Mouse (Mus musculus) intestine, embryonic 14.5 days (tissue): ENCODE measurements around the gene Ssr2. TPM values are rescaled to one million over a fixed set of nuclear protein-coding genes. Genes with fewer than 3 reads are reported as not detected.

ENCODE experiments used
- ATAC-seq: fragments of 200-750 bp; cut with Nextera tagmentation; replicated peaks from 2 replicates; pipeline ENCODE4 v1.8.0; 2017; ENCODE audit warnings: low read depth, moderate number of reproducible peaks, moderate TSS enrichment, moderate library complexity; ENCODE audit not compliant: low FRiP score, low TSS enrichment
- DNase-seq: peaks from one replicate; pipeline ENCODE4 v3.0.0-alpha.2; 2018; ENCODE audit warnings: low spot score
- H3K27ac ChIP-seq: fragments of 300-500 bp; sonication (generic); 2 replicates; pipeline ENCODE4 v1.5.1; 2014; ENCODE audit warnings: low read depth, mild to moderate bottlenecking, control low read depth
- H3K27me3 ChIP-seq: fragments of 300-500 bp; sonication (generic); replicated peaks from 2 replicates; pipeline ENCODE4 v1.6.1; 2014; ENCODE audit warnings: low read length, control low read depth; ENCODE audit not compliant: control insufficient read depth, insufficient read depth
- H3K36me3 ChIP-seq: fragments of 300-500 bp; sonication (generic); 2 replicates; pipeline ENCODE4 v1.6.1; 2014; ENCODE audit warnings: low read length, control low read depth; ENCODE audit not compliant: control insufficient read depth, insufficient read depth
- H3K4me1 ChIP-seq: fragments of 300-500 bp; sonication (generic); replicated peaks from 2 replicates; pipeline ENCODE4 v1.6.1; 2014; ENCODE audit warnings: low read length, control low read depth, mixed read lengths; ENCODE audit not compliant: control insufficient read depth, insufficient read depth
- H3K4me2 ChIP-seq: fragments of 300-500 bp; sonication (generic); 2 replicates; pipeline ENCODE4 v1.6.1; 2014; ENCODE audit warnings: low read length
- H3K4me3 ChIP-seq: fragments of 300-500 bp; sonication (generic); 2 replicates; pipeline ENCODE4 v1.5.1; 2014; ENCODE audit warnings: low read depth, low read length, control low read depth, mixed read lengths
- H3K9ac ChIP-seq: fragments of 300-500 bp; sonication (generic); 2 replicates; pipeline ENCODE4 v1.6.1; 2014; ENCODE audit warnings: mild to moderate bottlenecking, low read length
- H3K9me3 ChIP-seq: fragments of 300-500 bp; sonication (generic); 2 replicates; pipeline ENCODE4 v1.6.1; 2016; ENCODE audit warnings: low read length, control low read depth; ENCODE audit not compliant: control insufficient read depth
- WGBS: fragments of 180-500 bp; shearing (Covaris S2); extraction: QIAGEN DNeasy Blood & Tissue Kit; methylation state at CpG from one replicate; pipeline ENCODE4 v1.1.7; 2014; 5-methylcytosine and 5-hydroxymethylcytosine counted together
- polyA plus RNA-seq: library from polyadenylated mRNA; unstranded; fragments of >200 nt; fragmentation: Nextera tagmentation; extraction: Ambion mirVana; gene quantifications from 2 replicates; pipeline ENCODE4 v1.2.1, GENCODE M21; 2014

The Ssr2 gene
- polyA plus RNA-seq, 1 experiment from 2014 or later = 290 TPM

GRCm38 (mm10) chr3:88609066-88609465 lies 33.4 kb downstream of the Ssr2 start:
- Histone ChIP-seq H3K4me3 (no peak overlapping the region), H3K9ac (no peak overlapping the region), H3K36me3 (no peaks in the 10 kb centered on the region), H3K4me2 (no peak overlapping the region), H3K4me1 (peaks cover 5% of the 10 kb centered on the region; the same call in 1 of the 2 replicates), H3K27ac (no peak overlapping the region), H3K27me3 (no peaks in the 10 kb centered on the region), H3K9me3 (no peaks in the 10 kb centered on the region)
- WGBS = 53% methylated on average over 4 of the region's 4 CpGs
- DNase-seq (no peak), ATAC-seq (no peak)

- Histone ChIP-seq H3K27me3 (no peaks in the 10 kb centered on the region), H3K36me3 (no peaks in the 10 kb centered on the region), H3K9ac (no peak overlapping the region), H3K4me2 (no peak overlapping the region), H3K4me1 (0 out of 2 replicates have a peak, but pooled peaks cover 4% of the 10 kb centered on the region), H3K4me3 (no peak overlapping the region), H3K9me3 (no peaks in the 10 kb centered on the region), H3K27ac (no peak overlapping the region)
- DNase-seq = no peak
- no peak for ATAC-seq
- WGBS = 70% methylated on average over 8 of the region's 8 CpGs
These were observed 38.7 kb downstream of the Ssr2 start for GRCm38 (mm10) chr3:88614418-88614817.

DNA sequence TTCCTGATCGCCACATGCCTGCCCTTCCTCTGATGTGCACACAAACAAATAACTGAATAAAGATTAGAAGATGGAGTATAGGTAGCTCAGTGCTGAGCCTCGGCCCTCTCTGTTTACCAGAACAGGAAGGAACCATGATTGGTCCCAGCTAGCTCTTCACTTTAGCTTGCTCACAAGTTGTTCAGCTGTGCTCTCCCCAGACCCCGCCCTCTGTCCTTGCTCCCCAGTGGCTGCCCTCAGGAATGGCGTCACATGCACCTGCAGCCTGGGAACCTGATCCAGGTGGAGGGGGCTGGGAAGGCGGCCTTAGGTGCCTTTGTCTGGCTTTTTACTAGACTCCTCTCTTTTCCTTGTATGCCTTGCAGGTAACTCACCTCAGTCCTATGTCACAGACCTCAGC lies 39.4 kb downstream of the Ssr2 start:
- no peak overlapping the region for H3K27ac ChIP-seq
- H3K27me3 ChIP-seq = no peaks in the 10 kb centered on the region
- H3K36me3 ChIP-seq = no peaks in the 10 kb centered on the region
- 0 out of 2 replicates have a peak, but pooled peaks cover 4% of the 10 kb centered on the region for H3K4me1 ChIP-seq
- no peak overlapping the region for H3K4me3 ChIP-seq
- no peak overlapping the region for H3K9ac ChIP-seq
- 64% methylated on average over 5 of the region's 5 CpGs for WGBS
- ATAC-seq (peak; percentile 54), DNase-seq (peak; percentile 53)
- no peak overlapping the region for H3K4me2 ChIP-seq
- H3K9me3 ChIP-seq = no peaks in the 10 kb centered on the region

- DNase-seq (peak; percentile 54), ATAC-seq (no peak)
- Histone ChIP-seq H3K4me2 (0 out of 2 replicates have a peak overlapping the region, but pooled peaks have one; percentile 2), H3K9ac (no peak overlapping the region), H3K4me3 (no peak overlapping the region), H3K27me3 (no peaks in the 10 kb centered on the region), H3K36me3 (no peaks in the 10 kb centered on the region), H3K27ac (no peak overlapping the region), H3K4me1 (peaks cover 9% of the 10 kb centered on the region), H3K9me3 (no peaks in the 10 kb centered on the region)
- 49% methylated on average over 9 of the region's 9 CpGs for WGBS
These were observed 40.3 kb downstream of the Ssr2 start for GRCm38 (mm10) chr3:88615902-88616391.

- H3K36me3 ChIP-seq = no peaks in the 10 kb centered on the region
- H3K4me3 ChIP-seq = no peak overlapping the region
- 70% methylated on average over 3 of the region's 3 CpGs for WGBS
- DNase-seq = no peak
- no peak for ATAC-seq
- H3K4me2 ChIP-seq = no peak overlapping the region
- H3K27me3 ChIP-seq = no peaks in the 10 kb centered on the region
- H3K4me1 ChIP-seq = peaks cover 9% of the 10 kb centered on the region
- H3K27ac ChIP-seq = no peak overlapping the region
- no peaks in the 10 kb centered on the region for H3K9me3 ChIP-seq
- H3K9ac ChIP-seq = no peak overlapping the region
These were observed 41.4 kb downstream of the Ssr2 start for GRCm38 (mm10) chr3:88616951-88617500.

- Histone ChIP-seq H3K4me3 (no peak overlapping the region), H3K27me3 (no peaks in the 10 kb centered on the region), H3K4me1 (peaks cover 9% of the 10 kb centered on the region), H3K9ac (no peak overlapping the region), H3K36me3 (no peaks in the 10 kb centered on the region), H3K27ac (no peak overlapping the region), H3K9me3 (no peaks in the 10 kb centered on the region), H3K4me2 (no peak overlapping the region)
- 71% methylated on average over 8 of the region's 8 CpGs for WGBS
- DNase-seq (no peak), ATAC-seq (no peak)
These were observed 42.6 kb downstream of the Ssr2 start for GRCm38 (mm10) chr3:88618074-88618871.

DNA sequence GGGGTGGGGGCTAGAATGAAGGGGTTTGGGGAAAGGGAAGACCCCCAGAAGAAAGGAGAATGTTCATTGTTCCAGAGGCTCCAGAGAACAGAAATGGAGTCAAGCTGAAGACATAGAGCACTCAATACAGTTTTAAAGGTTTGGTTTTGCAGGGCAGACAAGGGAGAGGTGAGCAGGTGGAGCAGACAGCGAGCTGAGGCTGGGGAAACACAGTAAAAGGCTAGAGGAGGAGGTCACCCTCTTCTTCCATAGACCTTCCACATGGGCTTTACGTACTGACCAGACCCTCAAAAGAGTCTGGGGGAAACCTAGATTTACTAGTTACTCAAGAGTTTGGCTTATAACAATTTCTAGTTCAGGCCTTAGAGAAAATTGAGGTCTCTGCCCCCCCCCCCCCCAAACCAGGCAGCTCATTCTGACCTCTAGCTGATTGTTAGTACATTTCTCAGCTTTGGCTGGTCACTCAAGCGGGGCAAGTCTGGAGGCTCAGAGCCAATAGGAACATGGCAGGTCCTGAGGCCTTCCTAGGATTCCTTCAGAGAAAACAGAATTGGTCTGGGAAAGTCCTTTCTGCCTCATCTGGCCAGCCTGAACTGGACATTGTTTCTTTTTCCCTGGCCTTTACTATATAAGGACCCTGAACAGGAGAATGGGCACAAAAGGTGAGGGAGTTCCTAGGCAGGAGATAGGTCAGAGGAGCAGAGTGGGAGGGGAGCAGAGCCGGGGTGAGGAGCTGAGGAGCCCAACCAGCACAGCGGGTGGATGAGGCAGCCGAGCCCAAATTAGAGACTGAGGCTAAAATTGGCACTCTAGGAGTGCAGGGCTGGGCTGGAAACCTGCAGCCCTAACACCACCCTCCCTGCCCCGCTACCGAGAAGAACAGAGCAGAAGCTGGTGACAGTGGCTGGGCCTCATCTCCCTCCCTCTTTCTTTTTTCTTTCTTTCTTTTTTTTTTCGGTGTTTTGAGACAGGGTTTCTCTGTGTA lies 43.7 kb downstream of the Ssr2 start:
- Histone ChIP-seq H3K9ac (no peak overlapping the region), H3K4me3 (no peak overlapping the region), H3K4me1 (peaks cover 16% of the 10 kb centered on the region), H3K27me3 (no peaks in the 10 kb centered on the region), H3K9me3 (no peaks in the 10 kb centered on the region), H3K27ac (no peak overlapping the region), H3K36me3 (no peaks in the 10 kb centered on the region), H3K4me2 (no peak overlapping the region)
- ATAC-seq (no peak), DNase-seq (no peak)
- 66% methylated on average over 9 of the region's 9 CpGs for WGBS
